Mouse (Mus musculus) testis, adult 2 months (tissue): ENCODE results near the gene S1pr5.
"Not testable (repeated sequence)": the region's sequence is repeated elsewhere in the genome, so short reads cannot be mapped to it uniquely, and the experiment has no call there.

Experiments
- CTCF ChIP-seq: fragments of 200-500 bp; IDR thresholded peaks from 2 replicates; pipeline ENCODE4 v1.5.1; 2012; ENCODE audit warnings: low read depth, mild to moderate bottlenecking, inconsistent platforms, low read length, moderate library complexity; ENCODE audit not compliant: control insufficient read depth, insufficient read depth, insufficient replicate concordance
- POLR2A ChIP-seq: fragments of 200-500 bp; IDR thresholded peaks from 2 replicates; pipeline ENCODE4 v1.6.1; 2012; ENCODE audit warnings: low read depth, mild to moderate bottlenecking, inconsistent platforms, low read length, moderate library complexity; ENCODE audit not compliant: control insufficient read depth

DNA sequence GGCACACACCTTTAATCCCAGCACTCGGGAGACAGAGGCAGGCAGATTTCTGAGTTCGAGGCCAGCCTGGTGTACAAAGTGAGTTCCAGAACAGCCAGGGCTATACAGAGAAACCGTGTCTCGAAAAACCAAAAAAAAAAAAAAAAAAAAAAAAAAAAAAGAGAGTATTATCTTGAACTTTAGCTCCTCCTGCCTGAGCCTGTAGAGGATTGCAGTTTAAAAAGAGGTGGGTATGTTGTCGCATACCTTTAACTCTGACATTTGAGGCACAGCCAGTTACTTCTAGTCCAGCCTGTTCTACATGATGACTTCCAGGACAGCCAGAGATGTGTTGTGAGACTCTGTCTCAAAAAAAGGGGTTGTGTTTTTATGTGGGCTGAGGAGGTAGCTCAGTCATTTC is 21.3 kb upstream of the S1pr5 start:
- TF ChIP-seq CTCF, POLR2A: not testable (repeated sequence)
